Mouse (Mus musculus): ENCODE measurements around the gene Cnn1.

DNA sequence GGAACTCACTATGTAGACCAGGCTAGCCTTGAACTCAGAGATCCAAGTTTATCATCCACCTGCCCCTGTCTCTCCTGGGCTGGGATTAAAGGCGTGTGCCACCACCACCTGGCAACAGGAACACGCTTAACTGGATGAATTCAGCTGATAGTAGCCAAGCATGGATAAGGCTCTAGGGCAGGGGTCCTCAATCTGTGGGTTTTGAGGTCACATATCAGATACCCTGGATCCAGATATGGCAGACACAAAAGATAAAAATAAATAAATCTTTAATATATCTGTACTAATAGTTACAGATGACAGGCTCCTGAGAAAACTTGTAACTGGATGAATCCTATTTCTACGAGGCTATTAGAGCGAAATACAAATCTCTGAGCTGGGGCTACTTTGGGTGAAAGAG lies 16.6 kb downstream of the Cnn1 start:
- TF ChIP-seq CTCF (IDR thresholded peaks at IDR 0.05; ENCODE audit: low read depth, low read length), result no peak
- TF ChIP-seq EP300 (IDR thresholded peaks at IDR 0.05; ENCODE audit: insufficient read depth, low read depth, low read length), result no peak
- TF ChIP-seq POLR2A (IDR thresholded peaks at IDR 0.05; ENCODE audit: insufficient read depth, low read length), result no peak

All from ES-Bruce4 (cell line).